Mouse (Mus musculus) liver, embryonic 14.5 days (tissue): ENCODE measurements around the gene Ss18l1.

Experiments used
- CTCF ChIP-seq: IDR thresholded peaks from 2 replicates; pipeline ENCODE4 v1.5.1; 2016; ENCODE audit warnings: antibody characterized with exemption, low read depth, control low read depth
- EP300 ChIP-seq: IDR thresholded peaks from 2 replicates; pipeline ENCODE4 v1.6.1; 2016; ENCODE audit warnings: antibody characterized with exemption, low read depth

GRCm38 (mm10) chr2:180017632-180018031 lies 24.7 kb upstream of the Ss18l1 start:
- TF ChIP-seq CTCF (no peak), EP300 (no peak)
